Mouse (Mus musculus): ENCODE measurements at regions not wholly inside any gene's neighbourhood (a gene's known extent, or its start where the extent isn't known, plus 50 kb on each side); places are given as distances from the start of the nearest gene placed in this dataset.

GRCm38 (mm10) chr13:72198341-72199105 lies 235.0 kb upstream of the Irx1 start:
- Histone ChIP-seq H3K4me1 (replicated peaks; ENCODE audit: control insufficient read depth in 2 of 2, insufficient read depth in 2 of 2, low read length in 1 of 2) (no peaks in the 10 kb centered on the region), H3K9me3 (ENCODE audit: control insufficient read depth, low read length) (no peaks in the 10 kb centered on the region), H3K9ac (replicated peaks) (no peak overlapping the region), H3K4me3 (ENCODE audit: insufficient read depth in 1 of 2, low read depth in 2 of 2, low read length in 2 of 2) (no peak overlapping the region), H3K27ac (no peak overlapping the region), H3K4me2 (ENCODE audit: low read depth) (no peak overlapping the region), H3K36me3 (replicated peaks; ENCODE audit: control insufficient read depth, insufficient read depth, low read depth) (no peaks in the 10 kb centered on the region), H3K27me3 (ENCODE audit: control insufficient read depth, insufficient read depth, low read length) (no peaks in the 10 kb centered on the region)
- no peak for TF ChIP-seq EP300 (IDR thresholded peaks at IDR 0.05; ENCODE audit: low read depth)
- TF ChIP-seq CTCF (IDR thresholded peaks at IDR 0.05; ENCODE audit: low read depth), result no peak
- WGBS (ENCODE audit: insufficient replicate concordance), result 65% methylated on average over 22 of the region's 22 CpGs
- ATAC-seq (ENCODE audit: insufficient read depth) (no peak), DNase-seq (ENCODE audit: low read depth in 3 of 3, low spot score in 3 of 3) (no peak)

DNA sequence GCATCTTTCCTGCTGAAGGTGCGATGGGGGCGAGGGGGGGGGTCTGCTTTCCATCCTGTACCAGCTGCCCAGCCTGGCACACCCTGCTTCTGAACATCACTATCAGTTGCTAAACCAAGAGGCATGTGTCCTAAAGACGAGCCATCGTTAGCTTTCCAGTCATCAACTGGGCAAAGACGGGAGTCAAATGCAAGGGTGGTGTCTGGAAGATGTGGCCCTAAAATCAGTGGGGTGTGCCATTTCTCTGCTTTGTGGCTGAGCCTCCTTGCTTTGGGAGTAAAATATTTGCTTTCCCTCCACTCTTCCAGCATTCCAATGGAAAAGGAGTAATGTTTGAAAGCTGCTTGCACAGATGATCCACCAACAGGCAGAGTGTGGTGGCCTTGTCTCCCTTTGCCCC lies 246.0 kb upstream of the Irx1 start:
- DNase-seq (ENCODE audit: low read depth in 3 of 3, low spot score in 3 of 3) (no peak), ATAC-seq (ENCODE audit: insufficient read depth) (no peak)
- no peaks in the 10 kb centered on the region for H3K27me3 ChIP-seq (ENCODE audit: control insufficient read depth, insufficient read depth, low read length)
- H3K4me1 ChIP-seq (replicated peaks; ENCODE audit: control insufficient read depth in 2 of 2, insufficient read depth in 2 of 2, low read length in 1 of 2), result no peaks in the 10 kb centered on the region
- no peaks in the 10 kb centered on the region for H3K9me3 ChIP-seq (ENCODE audit: control insufficient read depth, low read length)
- no peak overlapping the region for H3K9ac ChIP-seq (replicated peaks)
- no peak overlapping the region for H3K27ac ChIP-seq
- no peaks in the 10 kb centered on the region for H3K36me3 ChIP-seq (replicated peaks; ENCODE audit: control insufficient read depth, insufficient read depth, low read depth)
- H3K4me2 ChIP-seq (ENCODE audit: low read depth), result no peak overlapping the region
- TF ChIP-seq EP300 (IDR thresholded peaks at IDR 0.05; ENCODE audit: low read depth) (no peak), CTCF (IDR thresholded peaks at IDR 0.05; ENCODE audit: low read depth) (no peak)
- H3K4me3 ChIP-seq (ENCODE audit: insufficient read depth in 1 of 2, low read depth in 2 of 2, low read length in 2 of 2), result no peak overlapping the region
- WGBS (ENCODE audit: insufficient replicate concordance), result 59% methylated on average over 5 of the region's 5 CpGs

- DNase-seq (ENCODE audit: low read depth in 3 of 3, low spot score in 3 of 3), result no peak
These were observed 246.5 kb upstream of the Irx1 start for GRCm38 (mm10) chr13:72209946-72210456.

DNA sequence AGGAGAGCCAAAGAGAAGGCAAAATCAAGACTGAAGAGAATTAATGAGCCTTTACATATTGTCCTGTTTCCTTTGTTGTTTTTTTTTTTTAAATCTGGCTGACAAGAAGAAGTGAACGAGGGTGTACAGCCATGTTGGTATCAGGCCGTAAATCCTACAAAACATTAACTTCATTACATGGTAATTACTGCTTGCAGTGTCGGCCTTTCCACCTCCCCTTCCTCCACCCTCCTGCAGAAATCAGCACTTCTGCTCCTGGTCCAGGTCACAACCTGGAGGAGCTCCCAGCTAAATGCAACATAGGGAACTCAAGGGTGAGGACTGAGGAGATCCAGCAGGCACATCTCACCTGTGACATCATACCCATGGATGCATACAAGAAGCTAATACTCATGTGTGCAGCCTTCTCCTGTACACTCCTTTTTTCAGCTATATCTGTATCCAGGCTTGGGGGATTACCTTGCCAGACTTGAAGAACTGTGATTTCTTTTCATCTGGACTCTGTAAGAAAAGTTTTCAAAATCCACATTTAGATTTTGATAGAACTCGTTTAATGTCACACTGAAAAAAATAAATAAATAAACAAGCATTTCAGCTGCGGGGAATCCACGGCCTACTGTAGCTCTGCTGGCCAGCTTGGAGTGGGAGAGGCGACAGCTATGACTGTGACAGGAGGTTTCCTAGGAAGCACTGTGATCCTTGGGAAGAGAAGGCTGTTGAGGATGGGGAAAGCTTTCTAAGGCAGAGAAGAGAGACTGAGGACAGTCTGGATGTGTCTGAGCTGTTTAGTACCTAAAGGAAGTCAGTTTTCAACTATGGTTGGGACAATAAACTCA lies 247.2 kb upstream of the Irx1 start:
- Histone ChIP-seq H3K4me2 (ENCODE audit: low read depth) (no peak overlapping the region), H3K4me3 (ENCODE audit: insufficient read depth in 1 of 2, low read depth in 2 of 2, low read length in 2 of 2) (no peak overlapping the region), H3K27ac (no peak overlapping the region), H3K4me1 (replicated peaks; ENCODE audit: control insufficient read depth in 2 of 2, insufficient read depth in 2 of 2, low read length in 1 of 2) (no peaks in the 10 kb centered on the region), H3K36me3 (replicated peaks; ENCODE audit: control insufficient read depth, insufficient read depth, low read depth) (no peaks in the 10 kb centered on the region), H3K9me3 (ENCODE audit: control insufficient read depth, low read length) (no peaks in the 10 kb centered on the region), H3K27me3 (ENCODE audit: control insufficient read depth, insufficient read depth, low read length) (no peaks in the 10 kb centered on the region), H3K9ac (replicated peaks) (no peak overlapping the region)
- no peak for DNase-seq (ENCODE audit: low read depth in 3 of 3, low spot score in 3 of 3)
- 51% methylated on average over 7 of the region's 7 CpGs for WGBS (ENCODE audit: insufficient replicate concordance)
- ATAC-seq (ENCODE audit: insufficient read depth), result no peak
- no peak for TF ChIP-seq CTCF (IDR thresholded peaks at IDR 0.05; ENCODE audit: low read depth)
- no peak for TF ChIP-seq EP300 (IDR thresholded peaks at IDR 0.05; ENCODE audit: low read depth)

More at GRCm38 (mm10) chr13:72209946-72210456, 246.5 kb upstream of the Irx1 start:
- no peak for ATAC-seq (ENCODE audit: insufficient read depth)
- Histone ChIP-seq H3K36me3 (replicated peaks; ENCODE audit: control insufficient read depth, insufficient read depth, low read depth) (no peaks in the 10 kb centered on the region), H3K4me1 (replicated peaks; ENCODE audit: control insufficient read depth in 2 of 2, insufficient read depth in 2 of 2, low read length in 1 of 2) (no peaks in the 10 kb centered on the region), H3K4me2 (ENCODE audit: low read depth) (no peak overlapping the region), H3K27ac (no peak overlapping the region), H3K9me3 (ENCODE audit: control insufficient read depth, low read length) (no peaks in the 10 kb centered on the region), H3K27me3 (ENCODE audit: control insufficient read depth, insufficient read depth, low read length) (no peaks in the 10 kb centered on the region), H3K9ac (replicated peaks) (no peak overlapping the region), H3K4me3 (ENCODE audit: insufficient read depth in 1 of 2, low read depth in 2 of 2, low read length in 2 of 2) (no peak overlapping the region)
- no peak for TF ChIP-seq EP300 (IDR thresholded peaks at IDR 0.05; ENCODE audit: low read depth)
- TF ChIP-seq CTCF (IDR thresholded peaks at IDR 0.05; ENCODE audit: low read depth), result no peak
- WGBS (ENCODE audit: insufficient replicate concordance), result 14% methylated on average over 10 of the region's 10 CpGs

- no peak overlapping the region for H3K9ac ChIP-seq (replicated peaks)
- no peaks in the 10 kb centered on the region for H3K9me3 ChIP-seq (ENCODE audit: control insufficient read depth, low read length)
- H3K4me3 ChIP-seq (ENCODE audit: insufficient read depth in 1 of 2, low read depth in 2 of 2, low read length in 2 of 2), result no peak overlapping the region
- H3K4me2 ChIP-seq (ENCODE audit: low read depth), result no peak overlapping the region
- ATAC-seq (ENCODE audit: insufficient read depth), result no peak
- H3K27ac ChIP-seq, result no peak overlapping the region
- no peak for DNase-seq (ENCODE audit: low read depth in 3 of 3, low spot score in 3 of 3)
- H3K27me3 ChIP-seq (ENCODE audit: control insufficient read depth, insufficient read depth, low read length), result no peaks in the 10 kb centered on the region
- 58% methylated on average over 4 of the region's 4 CpGs for WGBS (ENCODE audit: insufficient replicate concordance)
- H3K4me1 ChIP-seq (replicated peaks; ENCODE audit: control insufficient read depth in 2 of 2, insufficient read depth in 2 of 2, low read length in 1 of 2), result no peaks in the 10 kb centered on the region
- TF ChIP-seq EP300 (IDR thresholded peaks at IDR 0.05; ENCODE audit: low read depth) (no peak), CTCF (IDR thresholded peaks at IDR 0.05; ENCODE audit: low read depth) (no peak)
- no peaks in the 10 kb centered on the region for H3K36me3 ChIP-seq (replicated peaks; ENCODE audit: control insufficient read depth, insufficient read depth, low read depth)
These were observed 248.2 kb upstream of the Irx1 start for GRCm38 (mm10) chr13:72211716-72212115.

All from liver, embryonic 14.5 days (tissue).